Mouse (Mus musculus) T-helper 17 cell (primary cell): ENCODE results near the gene Prkacb.

Experiments used
- in situ Hi-C, 2 experiments: fragments of 300-600 bp; cut with MboI, MseI; formaldehyde crosslinking; loops; 1 replicate in 1 of 2; 2 replicates in 1 of 2; pipeline ENCODE4 v1.15.1; 2025; ENCODE audit warnings: high pct_unique_total_duplicates in 2 of 2

Gene Prkacb

DNA sequence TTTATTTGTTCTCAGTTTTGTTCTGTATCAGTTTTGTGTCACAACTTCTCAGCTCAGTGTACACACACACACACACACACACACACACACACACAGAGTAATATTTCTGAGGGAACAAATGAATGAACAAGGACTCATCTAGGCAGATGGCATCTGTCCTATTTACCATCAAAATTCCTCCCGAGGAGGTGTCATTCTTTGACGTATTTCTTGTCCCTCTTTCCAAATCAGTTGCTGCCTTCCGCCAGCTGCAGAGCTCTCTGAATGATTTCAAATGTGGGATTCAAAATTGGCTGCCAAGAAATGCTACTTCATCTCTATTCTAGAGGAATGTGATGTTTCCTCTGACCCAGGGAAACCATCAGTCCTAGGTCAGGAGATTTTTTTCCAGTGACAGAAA lies 89.8 kb downstream of the Prkacb start:
- in situ Hi-C loops: no loop called here

DNA sequence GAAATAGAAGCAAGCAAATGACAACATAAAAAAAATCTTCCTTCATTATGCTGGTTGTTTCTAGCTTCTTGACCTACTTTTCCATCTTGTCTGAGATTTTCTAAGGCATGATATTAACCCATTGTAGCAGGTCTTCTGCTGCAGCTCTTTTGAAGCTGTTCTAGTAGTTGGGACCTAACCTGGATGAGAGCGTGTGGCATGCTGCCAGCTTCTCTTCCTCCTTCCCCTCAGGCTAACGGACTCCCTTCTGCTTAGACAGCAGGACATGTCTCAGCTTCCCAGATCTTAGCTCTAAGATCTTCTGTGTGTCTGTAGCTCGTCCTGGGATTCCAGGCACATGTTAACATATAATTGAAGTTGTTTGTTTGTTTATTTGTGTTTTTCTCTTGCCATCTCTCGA lies 93.1 kb downstream of the Prkacb start:
- in situ Hi-C loops: no loop called here

DNA sequence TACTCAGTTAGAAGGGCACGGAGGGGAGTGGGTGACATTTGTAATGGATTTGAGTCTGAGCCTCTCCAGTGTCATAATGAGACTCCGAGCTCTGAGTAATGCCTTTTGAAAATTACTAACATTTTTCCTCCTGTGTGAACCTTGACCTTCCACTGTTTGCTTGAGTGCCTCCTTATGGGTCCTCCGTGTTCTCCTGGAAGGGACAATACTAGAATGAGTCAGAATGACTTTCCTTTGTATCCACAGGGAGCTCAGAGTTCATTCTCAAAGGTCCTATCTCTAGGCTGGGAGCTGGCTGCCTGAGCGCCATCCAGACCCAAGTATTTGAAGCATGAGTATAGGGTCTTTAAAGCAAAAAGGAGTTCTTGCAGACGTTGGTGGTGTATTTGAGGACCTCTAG lies 94.5 kb downstream of the Prkacb start:
- in situ Hi-C loops: no loop called here

DNA sequence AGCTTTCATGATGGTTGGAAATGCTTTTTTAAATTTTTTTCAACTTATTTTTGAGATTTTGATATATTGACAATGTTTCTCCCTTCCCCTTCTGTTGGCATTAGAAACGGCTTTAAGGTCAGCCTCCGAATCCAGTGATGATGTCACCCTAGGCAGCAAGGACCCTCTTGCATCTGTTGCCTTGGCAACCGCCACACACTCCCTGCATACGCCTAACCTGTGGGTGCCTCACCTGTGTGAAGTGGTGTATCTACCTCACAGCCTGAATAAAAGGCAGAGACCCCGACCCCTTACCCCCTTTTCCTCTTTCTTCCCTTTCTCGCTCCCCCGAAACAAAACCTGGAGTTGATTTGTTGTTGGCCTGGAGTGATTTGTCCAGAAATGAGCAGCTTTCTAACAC lies 100.5 kb downstream of the Prkacb start:
- in situ Hi-C loops: no loop called here

DNA sequence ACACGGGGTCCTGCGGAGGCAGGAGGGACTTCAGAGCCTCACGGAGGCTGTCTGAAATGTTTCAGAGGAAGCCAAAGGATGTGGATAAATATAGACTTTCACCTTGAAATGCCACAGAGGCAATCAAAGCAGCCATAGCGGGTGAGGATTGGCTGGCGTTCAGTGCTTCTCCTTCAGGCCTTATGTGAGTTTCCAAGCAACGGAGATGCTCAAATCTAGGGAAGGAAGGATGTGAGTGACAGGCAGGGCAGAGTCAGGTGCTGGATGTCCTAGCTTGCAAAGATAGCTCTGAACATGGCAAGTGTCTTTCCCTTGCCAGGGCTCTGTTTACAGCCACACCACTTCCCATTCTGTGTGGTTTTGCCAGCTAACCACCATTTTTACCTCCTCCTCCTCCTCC lies 101.2 kb downstream of the Prkacb start:
- in situ Hi-C loops: no loop called here

DNA sequence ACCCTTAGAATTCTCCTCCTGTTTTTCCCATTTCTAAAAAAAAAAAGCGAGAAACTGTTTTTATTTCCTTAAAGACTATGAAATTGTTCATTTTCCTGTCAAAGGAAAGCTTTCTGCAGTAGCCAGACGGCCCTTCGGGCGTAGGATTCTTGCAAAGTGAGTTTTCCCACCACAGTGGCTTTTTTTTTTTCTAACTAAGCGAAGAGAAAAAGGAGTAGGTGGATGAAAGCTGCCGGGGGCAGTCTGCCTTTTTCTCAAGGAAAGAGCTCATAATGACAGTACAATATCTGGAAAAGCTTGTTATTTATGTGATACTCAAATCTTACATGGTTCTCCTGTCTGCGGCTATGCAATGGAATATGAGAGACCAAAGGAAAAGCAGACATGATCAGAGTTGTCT lies 101.7 kb downstream of the Prkacb start:
- in situ Hi-C loops: no loop called here

DNA sequence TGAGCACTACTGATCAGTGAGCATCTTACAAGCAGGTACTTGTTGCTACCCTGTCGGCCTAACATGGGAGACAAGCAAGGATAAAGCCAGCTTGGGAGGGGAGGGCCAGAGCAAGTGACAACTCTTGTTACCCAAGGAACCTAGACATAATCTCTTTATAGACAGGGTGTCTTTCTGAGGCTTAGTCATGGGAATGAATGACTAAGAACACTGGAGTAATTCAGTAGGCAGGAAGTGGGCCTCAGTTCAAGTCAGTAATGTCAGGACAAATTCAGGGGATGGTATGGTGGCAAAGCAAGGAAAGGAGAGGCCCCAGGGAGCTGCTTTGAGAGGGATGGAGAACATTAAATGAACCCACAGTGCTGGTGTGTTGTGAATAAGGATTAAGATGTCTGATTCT lies 103.7 kb downstream of the Prkacb start:
- in situ Hi-C loops: no loop called here

DNA sequence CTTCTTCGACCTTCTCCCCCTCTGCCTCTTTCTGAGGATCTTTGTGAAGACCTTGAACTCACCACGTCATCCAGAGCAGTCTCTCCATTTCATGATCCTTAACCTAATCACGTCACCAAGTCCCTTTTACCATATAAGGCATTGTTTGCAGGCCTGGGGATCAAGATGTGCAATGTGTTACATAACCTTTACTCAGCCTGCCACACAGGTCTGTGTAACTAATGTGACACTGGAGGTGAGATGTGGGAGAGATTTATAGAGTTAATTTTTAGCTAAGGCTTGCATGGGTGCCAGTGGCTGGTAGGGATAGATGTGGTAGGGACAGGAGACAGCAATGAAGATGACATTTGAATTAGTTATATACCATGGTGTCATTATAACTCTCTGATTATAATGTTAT lies 104.4 kb downstream of the Prkacb start:
- in situ Hi-C loops: no loop called here

DNA sequence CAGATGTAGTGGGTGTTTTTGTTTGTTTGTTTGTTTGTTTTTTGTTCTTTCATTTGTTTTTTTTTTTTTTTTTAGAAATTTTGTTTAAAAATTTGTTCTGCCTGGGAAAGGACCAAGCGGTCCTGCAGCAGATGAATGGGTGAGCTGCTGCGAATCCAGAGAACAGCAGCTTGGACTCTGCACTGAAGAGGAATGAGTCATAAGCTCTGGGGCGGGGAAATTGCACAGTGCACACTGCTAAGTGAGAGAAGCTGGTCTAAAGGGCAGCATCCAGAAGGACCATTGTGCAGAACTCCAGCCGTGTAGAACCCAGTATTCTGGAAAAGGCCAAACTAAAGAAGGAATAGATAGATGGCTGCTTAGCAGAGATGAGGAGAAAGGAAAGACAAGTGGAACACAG lies 108.7 kb downstream of the Prkacb start:
- in situ Hi-C loops: no loop called here

DNA sequence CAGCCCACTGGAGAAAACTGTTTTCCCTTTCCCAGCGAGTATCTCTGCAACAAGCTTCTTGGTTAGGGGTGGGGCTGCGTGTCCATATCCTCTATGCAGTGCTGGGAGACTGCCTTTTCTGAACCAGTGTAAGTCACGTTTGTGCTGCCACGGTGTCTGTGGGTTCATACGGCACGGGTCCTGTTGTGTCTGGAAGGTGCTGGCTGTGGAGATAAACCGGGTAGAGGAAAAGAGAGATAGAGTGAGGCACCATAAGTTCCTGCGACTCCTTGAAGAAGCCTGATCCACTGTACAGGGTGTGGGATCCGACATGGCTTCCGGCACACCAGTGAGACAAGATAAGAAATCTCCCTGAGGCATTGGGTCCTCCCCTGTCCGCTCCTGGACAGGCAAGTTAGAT lies 112.7 kb downstream of the Prkacb start:
- in situ Hi-C loops: no loop called here

DNA sequence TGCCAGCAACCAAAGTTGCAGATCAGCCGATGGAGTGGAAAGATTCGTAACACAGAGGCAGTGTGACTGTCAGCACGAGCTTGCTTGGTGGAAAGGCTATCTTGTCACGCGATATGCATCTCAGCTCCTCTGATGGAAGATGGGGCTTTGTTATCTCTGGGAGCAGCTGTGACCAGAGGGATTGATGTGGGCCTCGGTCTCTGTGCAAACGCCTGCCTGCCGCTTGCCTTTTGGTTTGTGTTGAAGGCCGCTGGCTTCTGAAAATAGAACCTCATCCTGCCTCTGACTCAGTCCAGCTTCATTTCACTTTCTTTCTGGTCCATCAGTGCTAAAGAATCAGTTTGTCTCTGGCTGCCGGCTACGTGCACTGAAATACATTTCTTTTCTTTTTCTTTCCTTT lies 113.8 kb downstream of the Prkacb start:
- in situ Hi-C loops: no loop called here

DNA sequence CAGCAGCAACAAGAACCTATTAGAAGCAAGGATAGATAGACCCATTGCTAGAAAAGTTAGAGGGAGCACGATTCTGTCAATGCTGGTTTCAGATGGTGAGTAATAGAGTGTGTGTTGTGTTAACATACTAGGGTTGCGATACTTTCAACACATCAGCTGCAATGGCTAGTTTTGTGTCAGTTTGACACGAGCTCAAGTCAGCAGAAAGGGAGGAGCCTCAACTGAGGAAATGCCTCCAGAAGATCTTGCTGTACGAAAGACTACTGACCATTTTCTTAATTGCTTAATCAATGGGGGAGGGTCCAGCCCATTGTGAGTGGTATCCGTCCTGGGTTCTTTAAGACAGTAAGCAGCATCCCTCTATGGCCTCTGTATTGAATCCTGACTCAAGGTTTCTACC lies 120.2 kb downstream of the Prkacb start:
- in situ Hi-C loops: no loop called here

DNA sequence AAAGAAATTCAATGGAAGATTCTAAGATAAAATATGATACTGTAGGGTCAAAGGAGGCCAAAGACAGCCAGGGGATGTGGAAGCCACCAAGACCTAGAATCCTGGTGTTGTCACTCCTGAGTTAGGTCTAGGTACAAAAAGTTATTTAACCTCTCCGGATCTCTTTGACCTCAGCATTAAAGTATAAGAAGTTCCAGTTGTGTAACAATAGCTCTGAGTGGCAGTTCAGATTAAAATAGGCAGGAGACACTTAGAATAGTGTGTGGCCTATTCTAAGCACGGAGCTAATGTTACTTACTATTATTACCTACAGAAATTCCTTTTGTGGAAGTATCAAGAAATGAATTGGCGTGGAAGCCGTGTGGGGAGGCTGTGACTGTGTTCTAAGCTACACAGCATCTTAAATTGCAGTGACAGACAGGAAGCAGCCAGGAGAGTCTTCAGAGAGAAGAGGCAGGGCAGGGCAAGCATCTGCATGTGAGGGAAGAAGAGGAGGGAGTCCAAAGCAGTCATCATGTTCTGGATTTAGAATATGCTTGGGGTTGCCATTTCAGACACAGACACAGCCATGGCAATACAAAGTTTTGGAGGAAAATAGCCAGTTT lies 125.6 kb downstream of the Prkacb start:
- in situ Hi-C loops: no loop called here

DNA sequence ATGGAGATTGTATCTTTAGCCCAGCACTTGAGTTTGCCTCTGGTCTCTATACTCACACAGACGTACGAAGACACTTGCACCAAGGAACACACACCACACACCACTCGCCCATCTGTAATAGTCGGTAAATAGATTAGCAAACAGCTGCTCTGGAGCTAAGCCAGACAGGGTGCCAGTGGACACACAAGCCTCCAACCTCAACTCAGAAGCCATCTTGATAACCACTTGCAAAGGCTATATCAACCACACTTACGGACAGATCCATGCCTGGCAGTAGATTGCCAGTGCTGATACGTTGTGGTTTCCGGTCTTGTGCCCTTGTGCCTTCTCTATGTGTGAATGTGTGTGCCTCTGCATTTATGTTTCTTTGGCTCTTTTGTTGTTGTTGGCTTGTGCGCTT lies 126.4 kb downstream of the Prkacb start:
- in situ Hi-C loops: no loop called here

DNA sequence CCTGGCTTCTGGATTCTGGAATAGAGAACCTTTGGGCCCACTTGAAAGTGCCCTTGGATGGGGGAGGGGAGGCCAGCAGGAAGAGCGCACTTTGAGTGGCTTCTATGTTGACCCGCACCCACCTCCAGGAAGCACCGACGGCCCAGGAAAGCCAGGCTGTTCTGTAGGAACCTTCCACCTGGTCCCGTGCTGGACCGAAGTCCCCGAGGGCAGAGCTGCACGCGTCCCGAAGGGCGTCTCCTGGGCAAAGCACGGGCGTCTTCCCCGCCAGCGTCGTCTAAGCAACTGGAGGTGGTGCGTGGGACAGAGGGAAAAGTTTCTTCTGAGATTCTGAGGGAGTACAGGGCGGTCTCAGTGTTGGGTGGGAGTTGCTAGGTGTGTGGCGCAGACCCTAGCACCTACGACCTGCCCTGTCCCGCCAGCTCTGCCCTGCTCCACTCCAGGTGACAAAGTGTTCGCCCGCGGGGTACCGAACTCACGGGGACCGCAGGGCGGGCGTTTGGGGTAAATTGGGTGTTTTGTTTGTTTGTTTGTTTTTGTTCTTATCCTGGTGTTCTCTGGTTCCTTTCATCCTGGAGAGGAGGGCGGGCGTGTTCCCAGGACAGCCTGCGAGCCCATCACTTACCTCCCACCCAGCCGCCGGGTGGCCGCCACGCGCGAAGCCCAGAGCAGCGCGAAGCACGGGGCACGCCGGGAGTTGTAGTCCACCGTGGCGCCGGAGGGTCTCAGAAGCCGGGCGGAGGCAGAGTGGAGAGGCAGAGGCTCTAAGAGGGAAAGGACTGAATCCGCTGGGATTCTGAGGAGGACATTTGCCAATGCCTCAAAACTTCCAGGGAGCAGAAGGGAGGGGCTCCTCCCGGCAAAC lies 127.7 kb downstream of the Prkacb start, which contains the start of gene Samd13:
Gene Samd13 (minus strand): TSS at position 782 of the 865 bp plus-strand sequence.
- in situ Hi-C loops: loop anchor here in 1 of 2 experiments (5.0 kb wide), 1 partner anchor 92 kb away; no protein-coding TSS in a partner anchor

DNA sequence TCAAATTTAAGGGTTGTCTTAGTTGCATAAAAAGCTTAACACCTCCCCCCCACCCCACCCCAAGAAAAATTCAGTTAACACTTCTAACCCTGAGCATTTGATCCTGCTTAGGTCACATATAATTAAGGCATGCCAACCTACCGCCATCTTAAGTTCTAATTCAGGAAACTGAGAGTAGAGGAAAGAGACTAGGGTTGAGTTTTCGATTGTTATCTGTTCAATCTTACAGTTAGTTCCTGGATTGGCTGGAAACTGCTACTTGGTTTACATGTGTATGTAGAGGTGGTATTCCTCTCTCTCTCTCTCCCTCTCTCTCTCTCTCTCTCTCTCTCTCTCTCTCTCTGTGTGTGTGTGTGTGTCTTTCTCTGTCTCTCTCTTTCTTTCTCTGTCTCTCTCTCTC lies 129.7 kb downstream of the Prkacb start:
- in situ Hi-C loops: loop anchor here in 1 of 2 experiments (5.0 kb wide), 1 partner anchor 94 kb away; no protein-coding TSS in a partner anchor

DNA sequence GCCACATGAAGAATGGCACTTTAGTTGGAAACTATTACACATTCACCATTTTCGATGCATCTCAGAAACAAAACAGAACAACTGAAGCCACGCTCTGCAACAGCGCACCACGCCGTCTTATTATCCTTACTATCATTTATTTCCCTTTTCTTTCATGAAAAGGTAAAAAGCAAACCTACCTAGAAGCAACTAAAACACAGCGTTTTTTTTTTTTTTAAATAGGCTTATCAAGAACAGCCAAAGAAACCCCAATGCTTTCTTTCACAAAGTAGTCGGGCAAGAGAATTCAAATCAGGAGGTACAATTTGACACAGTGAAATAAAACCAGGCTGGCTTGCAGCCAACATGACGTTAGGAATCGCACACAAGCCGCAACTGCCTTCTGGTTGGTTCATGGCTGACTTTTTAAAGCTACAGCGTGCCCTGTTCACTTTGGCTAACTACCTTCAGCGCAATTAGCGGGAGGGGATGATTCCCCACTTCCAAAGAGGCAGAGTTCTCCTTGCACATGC lies 130.6 kb downstream of the Prkacb start:
- in situ Hi-C loops: loop anchor here in 1 of 2 experiments (5.0 kb wide), 1 partner anchor 95 kb away; no protein-coding TSS in a partner anchor

DNA sequence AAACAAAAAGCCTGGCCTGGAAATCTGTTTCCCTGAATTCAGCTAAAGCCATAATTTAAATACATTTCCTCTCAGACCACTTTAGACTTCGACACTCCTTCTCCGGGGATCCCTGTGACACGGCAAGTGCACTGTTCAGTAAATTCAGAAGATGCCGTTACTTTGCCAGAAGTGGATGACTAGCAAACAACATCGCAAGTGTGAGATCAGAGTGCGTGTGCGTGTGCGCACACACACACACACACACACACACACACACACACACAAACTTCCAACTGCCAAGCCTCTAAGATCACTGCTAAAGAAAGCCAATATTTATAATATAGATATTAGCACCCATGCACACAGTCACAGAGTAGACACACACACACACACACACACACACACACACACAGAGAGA lies 131.1 kb downstream of the Prkacb start:
- in situ Hi-C loops: loop anchor here in 1 of 2 experiments (5.0 kb wide), 1 partner anchor 96 kb away; no protein-coding TSS in a partner anchor

DNA sequence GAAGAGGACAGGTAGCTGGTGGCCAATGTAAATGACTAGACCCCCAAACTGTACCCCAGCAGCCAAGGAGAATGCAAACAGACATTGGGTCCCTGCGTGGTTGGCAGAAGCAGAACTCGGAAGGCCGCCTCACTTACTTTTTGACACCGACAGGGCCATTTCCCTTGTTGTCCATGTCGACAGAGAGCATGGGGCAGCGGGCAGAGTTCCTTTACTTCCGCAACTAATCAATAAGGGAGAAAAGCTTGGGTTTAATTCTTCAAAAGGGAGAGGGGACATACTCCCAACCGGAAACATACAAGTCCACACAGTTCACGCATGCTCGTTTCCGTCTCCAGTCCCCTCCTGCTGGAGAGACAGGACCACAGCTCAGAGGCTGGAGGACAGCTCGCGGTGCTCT lies 132.2 kb downstream of the Prkacb start:
- in situ Hi-C loops: loop anchor here in 1 of 2 experiments (5.0 kb wide), 1 partner anchor 97 kb away; no protein-coding TSS in a partner anchor

DNA sequence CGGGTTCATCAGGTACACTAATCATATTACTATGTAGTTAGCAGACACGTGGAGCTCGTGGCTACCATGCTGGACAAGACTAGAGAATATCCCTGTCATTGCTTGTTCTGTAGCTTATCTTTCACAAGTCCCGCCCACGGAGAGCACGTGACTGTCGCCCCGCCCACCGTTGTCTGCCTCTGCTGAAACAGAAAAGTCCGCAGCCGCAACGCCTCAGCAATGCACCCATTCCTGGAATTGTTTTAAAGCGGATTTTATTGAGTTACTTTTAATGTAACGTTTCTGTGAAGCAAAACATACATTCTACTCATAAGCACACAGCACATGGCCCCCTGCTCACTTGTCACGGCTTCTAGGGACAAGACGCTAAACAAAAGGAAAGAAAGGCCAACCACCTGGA lies 133.1 kb downstream of the Prkacb start:
- in situ Hi-C loops: loop anchor here in 1 of 2 experiments (5.0 kb wide), 1 partner anchor 98 kb away; no protein-coding TSS in a partner anchor
